Mouse (Mus musculus): ENCODE results near the gene Stx1b.

DNA sequence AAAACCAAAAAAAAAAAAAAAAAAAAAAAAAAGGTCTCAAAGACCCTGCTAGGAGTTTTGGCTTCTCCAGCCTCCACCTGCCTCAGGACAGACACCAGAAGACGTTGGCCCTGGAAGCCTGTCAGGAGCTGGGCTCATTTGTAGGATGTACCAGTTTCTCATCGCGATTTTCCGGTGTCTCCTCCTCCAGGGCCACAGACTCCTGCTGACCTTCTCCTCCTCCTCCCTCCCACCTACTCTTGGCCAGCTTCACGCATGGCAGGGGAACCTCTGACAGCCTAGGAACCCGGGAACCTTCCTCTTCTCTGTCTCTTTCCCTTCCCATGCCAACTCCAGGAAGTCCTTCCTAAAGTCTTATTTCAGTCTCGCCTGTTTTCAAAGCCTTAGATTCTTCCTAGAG is 7.3 kb downstream of the Stx1b start:
- TF ChIP-seq CTCF (IDR thresholded peaks at IDR 0.05; ENCODE audit: control insufficient read depth, insufficient read depth, insufficient replicate concordance, low read depth, low read length) (no peak), POLR2A (IDR thresholded peaks at IDR 0.05; ENCODE audit: control insufficient read depth, low read depth, low read length) (no peak)

All from testis, adult 2 months (tissue).